ENCODE assay signal across 8 mouse cellular contexts in the genomic region with DNA sequence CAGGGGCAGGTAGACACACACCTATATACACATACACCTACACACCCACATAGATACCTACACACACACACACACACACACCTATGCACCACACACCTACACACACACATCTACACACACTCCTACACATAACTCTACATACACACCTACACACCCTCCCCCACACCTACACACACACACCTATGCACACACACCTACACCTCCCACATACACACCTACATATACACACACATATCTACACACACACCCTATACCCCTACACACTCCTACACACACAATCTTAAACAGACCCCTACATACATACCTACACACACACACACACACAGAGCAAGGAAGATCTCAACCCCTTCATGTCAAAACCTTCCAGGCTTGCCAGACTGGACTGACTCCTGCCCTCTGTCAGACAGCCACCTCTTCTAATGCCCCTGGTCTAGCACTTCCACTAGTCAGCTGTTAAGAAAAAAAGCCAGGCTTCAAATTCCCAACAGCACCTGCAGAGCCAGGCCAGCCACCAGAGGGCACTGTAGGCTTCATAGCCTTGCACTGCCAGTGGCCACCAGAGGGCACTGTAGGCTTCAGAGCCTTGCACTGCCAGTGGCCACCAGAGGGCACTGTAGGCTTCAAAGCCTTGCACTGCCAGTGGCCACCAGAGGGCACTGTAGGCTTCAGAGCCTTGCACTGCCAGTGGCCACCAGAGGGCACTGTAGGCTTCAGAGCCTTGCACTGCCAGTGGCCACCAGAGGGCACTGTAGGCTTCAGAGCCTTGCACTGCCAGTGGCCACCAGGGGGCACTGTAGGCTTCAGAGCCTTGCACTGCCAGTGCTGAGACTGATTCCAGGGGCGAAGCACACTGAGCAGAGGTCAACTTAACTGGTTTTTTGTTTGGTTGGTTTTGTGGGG. TPM values are rescaled to one million over a fixed set of nuclear protein-coding genes. Genes with fewer than 3 reads are reported as not detected.
DNase-seq lines count a peak whose midpoint lies in the region; ATAC-seq and TF ChIP-seq lines count a peak whose summit lies in the region.

No protein-coding gene starts in this region.

- no peak overlapping the region for H3K4me2 ChIP-seq in hindbrain, embryonic 14.5 days (replicated peaks)
- no peak overlapping the region for H3K4me2 ChIP-seq in liver, embryonic 13.5 days

- no peaks in the 10 kb centered on the region for H3K9me3 ChIP-seq in hindbrain, embryonic 14.5 days (ENCODE audit: control insufficient read depth, low read length)
- H3K9me3 ChIP-seq in liver, embryonic 13.5 days (replicated peaks), result no peaks in the 10 kb centered on the region; the same call in 1 of the 2 replicates

- peak; percentile 51 for DNase-seq in ovary, postnatal 36 days (ENCODE audit: low spot score)
- DNase-seq in ovary, postnatal 10 days (ENCODE audit: low spot score), result no peak
- DNase-seq in ZHBTc4 (ENCODE audit: low read depth, low spot score), result peak; percentile 58
- DNase-seq in cerebellum, postnatal 25 days, result peak; percentile 73 to 82
- DNase-seq in hindbrain, embryonic 14.5 days (ENCODE audit: low spot score), result no peak
- no peak for DNase-seq in liver, embryonic 13.5 days
- no peak for DNase-seq in embryo, embryonic 9.5 days (ENCODE audit: extremely low spot score)

- H3K27ac ChIP-seq in hindbrain, embryonic 14.5 days, result no peak overlapping the region
- H3K27ac ChIP-seq in liver, embryonic 13.5 days, result no peak overlapping the region
- H3K27ac ChIP-seq in olfactory bulb, adult 2 months (ENCODE audit: insufficient read depth, low read depth, low read length), result no peak overlapping the region

- H3K9ac ChIP-seq in hindbrain, embryonic 14.5 days, result no peak overlapping the region
- H3K9ac ChIP-seq in liver, embryonic 13.5 days, result no peak overlapping the region

- 100% methylated on average over 1 of the region's 1 CpGs for WGBS in hindbrain, embryonic 14.5 days
- WGBS in liver, embryonic 13.5 days (ENCODE audit: insufficient replicate concordance), result 92% methylated on average over 1 of the region's 1 CpGs
- 100% methylated on average over 1 of the region's 1 CpGs for WGBS in olfactory bulb, adult 2 months

- H3K27me3 ChIP-seq in hindbrain, embryonic 14.5 days (ENCODE audit: control insufficient read depth, insufficient read depth, low read length), result no peaks in the 10 kb centered on the region
- H3K27me3 ChIP-seq in liver, embryonic 13.5 days, result no peaks in the 10 kb centered on the region

- no peak overlapping the region for H3K4me3 ChIP-seq in hindbrain, embryonic 14.5 days (replicated peaks; ENCODE audit: low read length)
- no peak overlapping the region for H3K4me3 ChIP-seq in liver, embryonic 13.5 days (replicated peaks)
- no peak overlapping the region for H3K4me3 ChIP-seq in olfactory bulb, adult 2 months (ENCODE audit: insufficient read depth, low read depth, low read length)

- H3K4me1 ChIP-seq in hindbrain, embryonic 14.5 days (replicated peaks; ENCODE audit: control insufficient read depth, insufficient read depth, low read length), result no peaks in the 10 kb centered on the region
- no peaks in the 10 kb centered on the region for H3K4me1 ChIP-seq in liver, embryonic 13.5 days (replicated peaks)
- H3K4me1 ChIP-seq in olfactory bulb, adult 2 months (ENCODE audit: control insufficient read depth, insufficient read depth, low read length), result no peaks in the 10 kb centered on the region

- TF ChIP-seq POLR2A in olfactory bulb, adult 2 months (IDR thresholded peaks at IDR 0.05; ENCODE audit: insufficient read depth, low read depth, low read length), result no peak

- peak; percentile 46; the same call in 1 of the 2 replicates for ATAC-seq in hindbrain, embryonic 14.5 days (ENCODE audit: low FRiP score)
- 0 out of 2 replicates have a peak, but pooled peaks have one; percentile 34 for ATAC-seq in liver, embryonic 13.5 days (ENCODE audit: low read depth)

- TF ChIP-seq CTCF in olfactory bulb, adult 2 months (IDR thresholded peaks at IDR 0.05; ENCODE audit: insufficient read depth, low read depth, low read length), result peak; percentile 100

- peaks cover 44% of the 10 kb centered on the region for H3K36me3 ChIP-seq in hindbrain, embryonic 14.5 days (replicated peaks; ENCODE audit: control insufficient read depth, insufficient read depth)
- no peaks in the 10 kb centered on the region for H3K36me3 ChIP-seq in liver, embryonic 13.5 days

RNA-seq across cellular contexts. Expression of gene Sec22c, which starts 7.9 kb away (rescaled TPM):
- 21.6 and 26.5 TPM in 2 replicates for polyA plus RNA-seq in hindbrain, embryonic 14.5 days (2014; fragmentation: Nextera tagmentation; extraction: Ambion mirVana)
- polyA plus RNA-seq in liver, embryonic 13.5 days (2015; fragmentation: Nextera tagmentation; extraction: Ambion mirVana), result 3.7 and 3.9 TPM in 2 replicates
- polyA plus RNA-seq in olfactory bulb, adult 2 months (2012; ENCODE audit: insufficient read depth, insufficient read length, low replicate concordance, missing spikeins), result not detected in 2 replicates

RNA-seq across cellular contexts. Expression of gene Ss18l2, which starts 12.7 kb away (rescaled TPM):
- polyA plus RNA-seq in hindbrain, embryonic 14.5 days (2014; fragmentation: Nextera tagmentation; extraction: Ambion mirVana), result 171 and 213 TPM in 2 replicates
- polyA plus RNA-seq in liver, embryonic 13.5 days (2015; fragmentation: Nextera tagmentation; extraction: Ambion mirVana), result 78.9 and 81.9 TPM in 2 replicates
- polyA plus RNA-seq in olfactory bulb, adult 2 months (2012; ENCODE audit: insufficient read depth, insufficient read length, low replicate concordance, missing spikeins), result not detected in 2 replicates

RNA-seq across cellular contexts. Expression of gene Nktr, which starts 21.6 kb away (rescaled TPM):
- polyA plus RNA-seq in hindbrain, embryonic 14.5 days (2014; fragmentation: Nextera tagmentation; extraction: Ambion mirVana), result 56.2 and 64.1 TPM in 2 replicates
- 29.7 and 33.3 TPM in 2 replicates for polyA plus RNA-seq in liver, embryonic 13.5 days (2015; fragmentation: Nextera tagmentation; extraction: Ambion mirVana)
- 164 and 673 TPM in 2 replicates for polyA plus RNA-seq in olfactory bulb, adult 2 months (2012; ENCODE audit: insufficient read depth, insufficient read length, low replicate concordance, missing spikeins)

RNA-seq across cellular contexts. Expression of gene Vipr1, which starts 54.9 kb away (rescaled TPM):
- 0.40 and 0.59 TPM in 2 replicates for polyA plus RNA-seq in hindbrain, embryonic 14.5 days (2014; fragmentation: Nextera tagmentation; extraction: Ambion mirVana)
- polyA plus RNA-seq in liver, embryonic 13.5 days (2015; fragmentation: Nextera tagmentation; extraction: Ambion mirVana), result 0.27 and 0.29 TPM in 2 replicates
- not detected in 2 replicates for polyA plus RNA-seq in olfactory bulb, adult 2 months (2012; ENCODE audit: insufficient read depth, insufficient read length, low replicate concordance, missing spikeins)

RNA-seq across cellular contexts. Expression of gene Lyzl4, which starts 55.5 kb away (rescaled TPM):
- polyA plus RNA-seq in hindbrain, embryonic 14.5 days (2014; fragmentation: Nextera tagmentation; extraction: Ambion mirVana), result 0.22 and 0.32 TPM in 2 replicates
- 0.14 TPM in 1 of 2 replicates, not detected in the other for polyA plus RNA-seq in liver, embryonic 13.5 days (2015; fragmentation: Nextera tagmentation; extraction: Ambion mirVana)
- not detected in 2 replicates for polyA plus RNA-seq in olfactory bulb, adult 2 months (2012; ENCODE audit: insufficient read depth, insufficient read length, low replicate concordance, missing spikeins)

Comparison
In these comparisons a context has a peak if more than half of its experiments do, and no peak if none do; other contexts are left out.
1. DNase-seq: peak in ovary, postnatal 36 days (single experiment), ZHBTc4 (single experiment) and cerebellum, postnatal 25 days (2 of 2); none in ovary, postnatal 10 days (single experiment), hindbrain, embryonic 14.5 days (single experiment), liver, embryonic 13.5 days (single experiment) and embryo, embryonic 9.5 days (single experiment).
2. RNA of gene Ss18l2, which starts 12.7 kb away (polyA plus RNA-seq): 171 to 213 TPM in hindbrain, embryonic 14.5 days and 78.9 to 81.9 TPM in liver, embryonic 13.5 days; not detected in olfactory bulb, adult 2 months; every median in the first group is over 10 times any median in the second.